Mouse (Mus musculus) G1E-ER4 (cell line): ENCODE data around the gene Rif1. TPM values are rescaled to one million over a fixed set of nuclear protein-coding genes. Genes with fewer than 3 reads are reported as not detected.

Experiments
- GATA1 ChIP-seq: IDR thresholded peaks from one replicate; pipeline ENCODE4 v1.8.0; 2012; ENCODE audit warnings: low read length, inconsistent platforms
- polyA plus RNA-seq: library from polyadenylated mRNA; stranded (reverse); fragments of >175 nt; gene quantifications from 2 replicates; pipeline ENCODE4 v1.2.3, GENCODE M21; 2012

Gene Rif1
- polyA plus RNA-seq, 1 experiment = 23.4 TPM

DNA sequence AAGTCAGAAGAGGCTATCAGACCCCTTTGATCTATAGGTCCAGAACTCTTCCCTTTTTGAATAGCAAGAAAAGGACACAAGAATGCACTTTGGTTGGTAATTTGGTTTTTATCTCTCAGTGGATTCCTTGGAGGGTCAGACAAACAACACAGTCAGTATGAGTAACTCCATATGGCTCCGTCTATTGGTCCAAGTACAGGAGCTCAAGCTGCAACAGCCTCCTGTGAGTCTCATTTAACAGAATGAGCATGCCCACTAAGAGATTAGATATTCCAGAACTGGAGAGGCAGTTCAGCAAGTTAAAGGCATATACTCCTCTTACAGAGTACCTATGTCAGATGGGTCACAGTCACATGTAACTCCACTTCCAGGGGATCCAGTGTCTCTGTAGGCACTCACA lies 15.5 kb upstream of the Rif1 start:
- no peak for TF ChIP-seq GATA1

- TF ChIP-seq GATA1 = no peak
Measured at GRCm38 (mm10) chr2:52057681-52058080, 15.0 kb upstream of the Rif1 start.

GRCm38 (mm10) chr2:52068641-52069040 lies 4.0 kb upstream of the Rif1 start:
- no peak for TF ChIP-seq GATA1

DNA sequence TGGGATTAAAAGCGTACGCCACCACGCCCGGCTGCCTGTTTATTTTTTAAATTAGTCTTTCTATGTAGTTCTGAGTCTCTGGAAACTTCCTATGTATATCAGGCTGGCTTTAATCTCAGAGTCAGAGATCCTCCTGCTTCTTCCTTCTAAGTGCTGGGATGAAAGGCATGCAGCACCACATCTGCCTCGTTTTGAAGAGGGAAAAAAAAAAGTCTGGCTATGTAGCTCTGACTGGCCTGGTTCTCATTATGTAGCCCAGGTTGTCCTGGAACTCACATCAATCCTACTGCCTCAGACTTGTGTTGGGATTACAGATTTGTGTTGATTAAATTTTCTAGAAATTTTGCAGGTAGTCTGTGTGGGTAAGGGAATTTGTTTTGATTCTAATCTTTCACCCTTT lies 1.8 kb upstream of the Rif1 start:
- TF ChIP-seq GATA1 = no peak

GRCm38 (mm10) chr2:52071241-52071991 lies 1.2 kb upstream of the Rif1 start:
- TF ChIP-seq GATA1 = no peak

GRCm38 (mm10) chr2:52072065-52072490 lies 554 bp upstream of the Rif1 start:
- TF ChIP-seq GATA1 = no peak

GRCm38 (mm10) chr2:52073141-52073904 lies 691 bp downstream of the Rif1 start:
- TF ChIP-seq GATA1 = no peak

DNA sequence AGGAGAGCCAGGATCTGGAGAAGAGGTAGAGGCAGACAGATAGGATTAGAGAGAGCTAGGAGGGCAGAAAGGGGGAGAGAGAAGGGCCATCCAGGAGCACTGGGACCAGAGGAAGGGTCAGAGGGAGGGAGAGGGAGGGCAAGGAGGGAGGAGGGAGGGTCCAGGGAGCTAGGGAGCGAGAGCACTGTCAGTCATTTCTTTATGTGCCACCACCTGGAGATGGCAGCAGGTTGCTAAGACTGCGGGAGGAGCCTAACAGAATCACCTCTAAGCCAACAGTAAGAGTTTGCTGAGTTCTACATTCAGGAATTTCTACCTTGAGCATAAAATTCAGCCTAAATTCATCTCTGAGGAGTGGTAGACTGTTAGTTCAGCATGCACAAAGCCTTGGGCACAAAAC lies 6.0 kb downstream of the Rif1 start:
- TF ChIP-seq GATA1 = no peak

- no peak for TF ChIP-seq GATA1
Measured at GRCm38 (mm10) chr2:52084013-52084412, 11.4 kb downstream of the Rif1 start.

GRCm38 (mm10) chr2:52084571-52084970 lies 11.9 kb downstream of the Rif1 start:
- TF ChIP-seq GATA1 = no peak

DNA sequence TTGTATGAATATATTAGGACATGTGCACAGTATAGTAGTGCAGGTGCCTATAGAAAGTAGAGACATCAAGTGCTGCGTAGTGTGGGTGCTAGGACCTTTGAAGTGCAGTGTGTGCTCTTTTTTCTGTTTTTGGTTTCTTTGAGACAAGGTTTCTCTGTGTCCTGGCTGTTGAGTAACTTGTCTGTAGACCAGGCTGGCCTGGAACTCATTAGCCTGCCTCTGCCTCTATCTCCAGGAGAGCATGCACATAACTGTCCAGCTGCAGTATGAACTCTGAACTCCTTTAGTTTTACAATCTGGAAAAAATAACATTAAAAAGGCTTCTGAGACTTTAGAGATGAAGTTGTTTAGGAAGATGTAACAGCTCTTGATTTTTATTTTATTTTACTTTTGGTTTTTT lies 41.5 kb downstream of the Rif1 start:
- TF ChIP-seq GATA1 = no peak

- no peak for TF ChIP-seq GATA1
Measured at GRCm38 (mm10) chr2:52133351-52133750, 60.7 kb downstream of the Rif1 start.

DNA sequence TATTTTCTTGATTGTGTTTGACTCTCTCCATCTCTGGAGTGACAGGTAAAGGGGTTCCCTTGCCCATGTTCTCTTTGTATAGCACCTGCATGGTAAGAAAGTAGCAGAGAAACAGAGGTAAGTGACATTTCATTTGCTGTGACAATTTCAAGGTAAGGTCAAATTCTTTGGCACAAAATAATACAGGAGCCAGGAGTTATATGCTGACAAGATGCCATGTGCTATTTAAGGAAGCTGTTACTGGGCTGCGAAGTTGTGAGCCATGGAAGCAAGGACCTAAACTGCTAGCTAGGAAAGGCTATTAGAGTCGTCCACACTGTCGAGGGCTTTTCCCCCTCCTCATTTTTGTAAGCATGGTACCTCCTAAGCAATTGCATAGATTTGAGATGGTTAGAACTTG lies 80.4 kb downstream of the Rif1 start:
- TF ChIP-seq GATA1 = no peak

- no peak for TF ChIP-seq GATA1
Measured at GRCm38 (mm10) chr2:52169243-52170005, 96.8 kb downstream of the Rif1 start.

Other genes starting within 250 kb of the Rif1 start
- 15.4 and 24.4 TPM in 2 replicates for gene Rbm43, start 137.7 kb upstream of the Rif1 start, polyA plus RNA-seq
- gene Nmi, start 99.3 kb upstream of the Rif1 start, polyA plus RNA-seq = 0.39 and 0.84 TPM in 2 replicates
- gene Tnfaip6, start 34.8 kb upstream of the Rif1 start, polyA plus RNA-seq = not detected in 2 replicates